Mouse (Mus musculus) mature B cell (primary cell): Measurements from ENCODE around the gene Cops7a.

Source experiments
- in situ Hi-C: fragments of 300-500 bp; cut with MboI; formaldehyde crosslinking; loops from 2 replicates; pipeline ENCODE4 v1.14.3; 2019

The Cops7a gene

DNA sequence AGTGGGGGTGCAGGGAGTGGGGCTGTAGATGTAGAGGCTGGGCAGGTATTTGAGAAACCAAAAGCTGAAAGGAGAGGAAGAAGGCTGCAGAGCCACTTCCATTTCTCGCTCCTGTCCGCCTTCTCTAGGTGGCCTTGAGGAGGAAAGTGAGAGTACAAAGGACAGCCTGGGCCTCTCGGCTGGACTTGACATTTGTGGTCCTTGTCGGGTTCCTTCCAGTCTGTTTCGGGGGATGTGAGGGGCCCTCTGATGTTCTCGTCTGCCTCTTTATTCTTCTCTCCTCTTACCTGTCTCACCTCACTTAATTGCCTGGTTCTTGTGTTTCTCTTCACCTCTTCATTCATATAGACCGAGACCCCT lies 47.0 kb downstream of the Cops7a start:
- in situ Hi-C loops = no loop called here

DNA sequence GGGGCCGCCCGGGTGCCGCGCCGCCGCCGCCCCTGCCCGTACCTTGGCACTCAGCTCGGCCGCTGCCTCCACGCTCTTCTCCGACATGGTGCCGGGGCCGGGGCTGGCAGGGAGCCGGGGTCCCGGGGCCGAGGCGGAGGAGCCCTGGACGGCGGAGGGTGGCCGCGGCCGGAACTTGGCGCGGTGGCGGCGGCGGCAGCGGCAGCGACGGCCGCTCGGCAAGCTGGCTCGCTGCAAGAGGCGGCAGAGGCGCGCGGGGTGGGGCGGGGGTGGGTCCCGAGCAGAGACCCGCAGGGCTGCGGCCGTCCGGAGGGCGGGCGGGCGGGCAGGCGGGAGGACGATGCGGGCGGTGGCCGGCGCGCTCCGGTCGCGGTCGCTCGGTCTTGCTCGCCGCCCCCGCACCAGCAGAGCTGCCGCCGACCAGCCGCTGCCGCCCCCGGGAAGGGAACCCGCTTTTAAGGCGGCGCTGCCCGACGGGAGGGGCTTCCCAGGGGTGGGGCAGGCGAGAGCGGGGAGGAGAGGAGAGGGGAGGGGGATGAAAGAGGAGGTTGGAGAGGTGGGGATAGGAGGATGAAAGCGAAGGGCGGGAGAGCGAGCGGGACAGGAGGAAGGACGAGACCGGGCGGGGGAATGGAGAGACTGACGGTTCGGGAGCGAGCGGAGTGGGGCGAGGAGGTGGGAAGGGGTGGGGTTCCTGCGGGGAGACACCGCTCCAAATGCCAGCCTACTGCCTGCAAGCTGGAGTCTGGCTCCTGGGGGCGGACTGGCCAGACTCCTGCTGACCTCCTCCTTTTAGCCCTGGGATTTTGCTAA lies 47.6 kb downstream of the Cops7a start:
- in situ Hi-C loops = no loop called here

DNA sequence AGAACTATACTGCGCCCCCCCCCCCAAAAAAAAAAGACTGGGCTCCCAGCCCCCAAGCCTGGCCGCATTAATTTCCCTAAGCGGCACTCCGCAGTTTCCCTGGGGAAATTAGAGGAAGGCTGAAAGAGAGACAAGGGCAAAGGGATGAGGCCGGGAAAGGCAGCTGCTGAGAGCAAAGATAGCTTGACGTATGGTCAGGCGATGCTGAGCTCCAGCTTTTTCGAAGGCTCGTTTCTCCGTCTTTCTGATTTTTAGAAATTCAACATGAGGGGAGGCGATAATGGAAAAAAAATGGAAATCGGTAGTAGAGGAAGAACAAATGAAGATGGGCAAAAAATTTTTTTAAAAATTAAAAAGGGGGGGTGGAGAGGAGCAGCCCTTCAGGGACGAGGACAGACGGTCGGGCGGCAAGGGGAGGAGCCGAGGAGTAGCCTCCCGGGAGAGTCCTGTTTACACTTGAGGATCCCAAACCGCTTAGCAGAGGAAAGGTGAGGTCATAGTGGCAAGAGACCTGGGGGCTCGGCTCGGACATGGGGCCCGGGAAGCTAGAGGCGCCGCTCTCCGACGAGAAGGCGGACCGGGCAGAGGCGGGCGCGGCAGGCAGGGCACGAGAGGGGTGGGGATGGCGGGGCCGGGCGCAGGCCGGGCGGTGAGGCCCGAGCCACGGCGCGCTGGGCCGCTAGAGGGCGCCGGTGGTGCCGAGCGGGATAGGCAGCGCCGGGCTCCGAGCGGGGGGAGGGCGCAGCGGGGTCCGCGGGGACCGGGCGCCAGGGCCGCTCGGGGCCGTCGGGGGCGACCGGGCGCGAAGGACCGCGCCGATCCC lies 48.4 kb downstream of the Cops7a start:
- in situ Hi-C loops = no loop called here

DNA sequence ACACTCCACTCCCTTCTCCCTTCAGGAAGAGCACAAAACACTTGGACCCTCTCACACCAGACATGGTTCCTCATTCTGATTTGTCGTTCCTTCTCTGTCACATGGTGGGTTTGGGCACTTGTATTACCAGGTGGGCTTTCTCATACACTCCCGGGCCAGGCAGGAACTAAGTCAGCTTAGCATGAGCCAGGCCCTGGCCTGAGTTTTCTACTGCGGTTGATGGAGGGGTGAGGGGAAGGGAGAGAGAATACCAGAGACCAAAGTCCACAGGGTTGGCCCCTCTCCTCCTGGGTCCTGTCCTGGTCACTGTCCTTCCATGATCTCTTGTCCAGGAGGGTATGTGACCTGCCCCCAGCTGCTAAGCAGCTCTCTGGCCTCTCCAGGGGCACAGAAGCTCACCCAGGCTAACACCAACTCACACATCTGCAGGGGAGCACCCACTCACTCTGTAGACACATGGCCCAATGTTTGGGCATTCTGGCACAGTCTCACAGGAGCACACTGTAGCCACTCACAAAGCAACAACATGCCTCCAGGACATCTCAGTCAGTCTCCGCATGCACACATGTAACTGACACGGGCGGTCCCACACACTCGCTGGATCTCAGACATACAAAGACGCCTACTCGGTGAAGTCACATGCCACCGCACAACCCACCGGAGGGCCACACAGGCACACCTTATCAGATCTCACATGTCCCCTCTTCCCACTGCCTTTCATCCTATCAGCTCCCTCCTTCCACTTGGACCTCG lies 49.2 kb downstream of the Cops7a start:
- in situ Hi-C loops = no loop called here

DNA sequence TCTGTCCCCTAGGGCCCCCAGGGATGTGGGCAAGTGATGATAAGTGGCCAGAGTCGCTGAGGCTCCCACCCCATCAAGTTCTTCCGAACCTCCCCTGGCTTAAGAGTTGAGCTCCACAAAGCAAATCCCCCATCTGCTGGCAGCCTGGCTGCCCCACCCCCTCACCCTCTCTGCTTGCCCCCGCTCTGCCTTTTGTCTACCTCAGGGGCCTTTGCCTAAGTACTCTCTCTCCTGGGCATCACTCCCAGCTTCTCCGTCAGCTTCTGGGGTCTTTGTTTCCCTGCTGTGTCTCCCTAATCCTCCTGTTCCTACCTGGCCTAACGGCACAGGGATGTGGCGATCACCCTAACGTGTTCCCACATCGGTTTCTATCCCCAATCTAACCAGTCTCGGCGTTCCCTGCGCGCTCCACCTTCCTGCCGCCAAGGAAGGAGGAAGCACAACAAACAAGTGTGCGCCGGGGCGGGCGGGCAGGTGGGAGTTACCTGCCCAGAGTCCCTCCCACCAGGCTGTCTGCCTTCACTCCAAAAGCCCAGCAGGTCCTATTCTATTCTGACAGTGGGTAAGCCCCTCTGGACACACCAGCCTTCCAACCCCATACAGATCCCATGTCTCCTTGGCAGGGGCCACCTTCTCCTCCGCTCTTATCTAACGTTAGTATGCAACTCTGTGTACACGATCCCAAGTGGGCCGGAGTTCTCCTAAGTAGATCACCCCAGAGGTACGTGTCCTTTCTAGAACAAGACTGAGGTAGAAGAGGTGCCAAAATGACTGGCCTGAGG lies 50.0 kb downstream of the Cops7a start:
- in situ Hi-C loops = no loop called here

DNA sequence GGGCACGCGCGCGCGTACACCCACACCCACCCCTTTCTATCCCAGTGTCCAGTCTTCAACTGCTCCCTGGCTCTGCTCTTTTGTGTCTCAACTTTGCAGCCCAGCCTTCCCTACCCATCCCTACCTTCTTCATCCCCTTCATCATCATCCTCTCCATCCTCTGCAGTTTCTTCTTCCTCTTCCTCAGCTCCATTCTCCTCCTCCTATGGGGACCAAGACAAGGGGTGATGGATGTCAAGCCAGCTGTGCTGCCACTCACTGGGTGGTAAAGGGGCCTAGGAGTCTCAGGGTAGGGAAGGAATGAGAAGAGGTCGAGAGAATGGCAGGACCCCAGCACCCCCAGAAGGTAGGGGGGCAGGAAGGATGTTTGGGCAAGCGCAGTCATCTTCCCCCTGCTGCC lies 50.8 kb downstream of the Cops7a start:
- in situ Hi-C loops = no loop called here

DNA sequence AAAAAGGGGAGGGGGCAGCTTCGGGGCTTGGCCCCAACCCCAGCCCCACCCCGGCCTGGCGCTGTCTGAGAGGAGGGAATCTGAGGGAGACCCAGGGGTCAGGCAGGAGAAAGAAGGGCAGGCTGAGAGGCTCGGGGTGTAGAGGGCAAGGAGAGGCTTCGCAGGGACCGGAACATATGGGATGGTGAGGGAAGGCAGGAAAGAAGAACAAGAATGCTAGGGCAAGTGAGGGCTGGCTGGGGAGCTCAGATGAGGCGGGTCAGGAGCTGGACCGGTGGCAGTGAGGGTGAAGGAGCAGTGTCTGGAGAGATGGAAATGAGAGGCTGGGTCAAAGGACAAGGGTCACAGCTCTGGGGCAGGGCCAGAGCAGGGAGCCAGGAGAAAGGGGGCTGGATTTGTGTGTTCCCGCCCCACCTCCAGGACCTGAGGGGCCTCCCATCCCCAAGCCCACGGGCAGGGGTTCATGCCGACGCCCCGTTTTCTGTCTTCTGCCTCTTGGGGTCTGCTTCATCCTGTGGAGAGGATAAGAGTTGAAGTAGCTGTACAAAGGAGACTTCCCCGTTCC lies 51.5 kb downstream of the Cops7a start:
- in situ Hi-C loops = no loop called here

DNA sequence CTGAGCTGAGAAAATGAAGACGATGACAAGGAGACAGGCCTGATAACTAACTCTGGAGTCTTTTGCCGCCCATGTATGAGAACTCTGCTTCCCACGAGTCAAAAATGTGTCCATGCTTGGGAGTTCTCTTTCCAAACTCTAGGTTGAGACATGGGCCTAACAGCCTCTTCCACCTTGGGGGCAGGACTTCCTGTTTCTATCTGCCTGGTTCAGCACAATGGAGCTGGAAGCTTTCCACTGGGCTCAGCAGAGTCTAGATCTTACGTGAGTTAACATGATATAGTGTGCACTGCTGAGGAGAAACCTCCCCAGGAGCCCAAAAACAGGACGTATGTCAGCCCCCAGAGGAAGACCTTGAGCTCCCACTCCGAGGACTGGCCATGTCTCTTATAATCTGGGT lies 52.1 kb downstream of the Cops7a start:
- in situ Hi-C loops = no loop called here

DNA sequence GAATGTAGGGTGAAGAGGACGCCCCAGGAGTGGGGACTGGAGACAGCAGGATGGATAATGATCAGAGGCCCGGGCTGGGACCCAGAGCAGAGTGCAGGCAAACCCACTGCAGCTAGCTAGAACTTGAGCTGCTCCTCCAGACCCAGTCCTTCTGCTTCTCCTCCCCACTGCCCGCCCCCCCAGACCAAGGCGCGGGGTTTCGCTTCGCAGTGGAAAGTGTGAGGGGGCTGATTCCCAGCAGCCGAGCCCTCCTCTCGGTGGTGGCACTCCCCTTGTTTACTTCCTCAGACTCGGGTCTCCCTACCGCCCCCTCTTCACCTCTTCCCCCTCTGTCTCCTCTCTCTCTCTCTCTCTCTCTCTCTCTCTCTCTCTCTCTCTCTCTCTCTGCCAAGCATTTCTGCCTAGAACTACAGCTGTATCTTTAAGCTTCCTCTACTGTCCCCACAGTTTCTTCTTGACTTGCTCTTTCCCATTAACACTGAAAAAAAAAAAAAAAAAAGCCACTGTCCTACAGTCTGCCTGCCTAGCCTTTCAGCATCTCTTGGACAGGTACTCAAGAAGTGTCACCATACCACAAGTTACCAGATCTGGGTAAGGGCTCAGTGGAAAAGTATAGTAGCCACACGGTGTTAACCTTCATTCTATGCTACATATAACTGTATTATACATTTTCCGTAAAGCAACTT lies 53.7 kb downstream of the Cops7a start, which contains the start of gene Lag3:
Gene Lag3 (minus strand): TSS at position 173 of the 686 bp plus-strand sequence.
- in situ Hi-C loops = no loop called here

DNA sequence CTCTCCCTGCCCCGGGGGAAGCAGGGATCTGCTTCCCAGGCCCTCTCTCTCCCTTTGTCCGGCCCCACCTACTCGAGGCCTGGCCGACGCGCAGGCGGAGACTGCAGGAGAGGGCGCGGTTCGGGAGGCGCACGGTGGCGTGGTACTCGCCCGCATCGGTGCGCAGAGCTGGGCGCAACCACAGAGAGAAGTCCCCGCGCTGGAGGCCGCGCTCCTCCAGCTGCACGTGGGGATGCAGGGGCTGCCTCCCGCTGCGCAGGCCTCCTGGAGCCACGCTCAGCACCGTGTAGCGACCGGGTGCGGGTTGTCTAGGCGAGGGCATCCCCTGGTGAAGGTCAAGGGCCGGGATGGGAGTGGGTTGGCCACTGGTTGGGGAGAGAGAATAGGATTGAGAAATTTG lies 55.3 kb downstream of the Cops7a start:
- in situ Hi-C loops = no loop called here
